Mouse (Mus musculus) kidney, adult 11 months (tissue): ENCODE data around the gene Il23a.
"Not testable (repeated sequence)": the region's sequence is repeated elsewhere in the genome, so short reads cannot be mapped to it uniquely, and the experiment has no call there.

Experiments used
- DNase-seq: peaks from one replicate; pipeline ENCODE4 v3.0.0; 2022

Il23a gene

DNA sequence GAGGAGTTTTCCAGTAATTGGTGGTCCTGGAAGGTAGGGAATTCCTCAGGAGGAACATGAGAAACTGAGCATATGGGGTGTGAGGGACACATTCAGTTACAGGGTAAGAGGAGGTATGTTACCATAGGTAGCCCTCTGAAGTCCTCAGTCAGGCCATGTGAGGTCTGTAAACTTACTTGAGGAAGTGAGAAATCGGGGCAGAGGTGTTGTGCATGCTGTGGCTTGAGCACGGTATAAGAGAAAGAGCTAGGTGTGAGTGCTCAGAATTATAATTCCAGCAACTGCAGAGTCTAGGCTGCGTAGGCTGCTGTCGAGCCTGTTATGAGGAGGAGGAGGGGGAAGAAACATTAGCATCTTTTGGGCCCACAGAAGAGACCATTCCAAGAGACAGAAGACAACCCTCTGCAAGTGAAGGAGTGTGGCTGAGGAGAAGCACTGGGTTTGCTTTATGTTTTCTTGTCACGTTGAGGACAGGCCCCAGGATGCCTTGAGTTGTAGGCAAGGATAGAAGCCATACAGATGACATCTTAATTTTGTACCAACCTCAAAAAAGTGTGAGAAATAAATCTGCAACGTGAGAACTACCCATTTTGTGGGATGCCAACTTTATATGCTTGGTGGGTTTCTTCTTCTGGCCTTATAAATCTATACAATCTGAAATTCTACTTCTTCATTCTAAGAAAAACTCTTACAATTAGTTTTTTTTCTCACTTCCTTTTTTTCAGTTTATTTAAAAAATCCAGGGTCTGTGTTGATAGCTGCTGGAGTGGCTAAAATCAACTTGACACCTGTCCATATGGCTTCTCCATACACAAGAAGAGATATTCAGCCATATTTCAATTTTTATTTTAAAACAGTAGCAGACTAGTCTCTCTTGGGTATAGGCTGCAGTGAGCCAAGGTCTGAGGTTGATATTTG is 34.9 kb downstream of the Il23a start:
- no peak for DNase-seq

DNA sequence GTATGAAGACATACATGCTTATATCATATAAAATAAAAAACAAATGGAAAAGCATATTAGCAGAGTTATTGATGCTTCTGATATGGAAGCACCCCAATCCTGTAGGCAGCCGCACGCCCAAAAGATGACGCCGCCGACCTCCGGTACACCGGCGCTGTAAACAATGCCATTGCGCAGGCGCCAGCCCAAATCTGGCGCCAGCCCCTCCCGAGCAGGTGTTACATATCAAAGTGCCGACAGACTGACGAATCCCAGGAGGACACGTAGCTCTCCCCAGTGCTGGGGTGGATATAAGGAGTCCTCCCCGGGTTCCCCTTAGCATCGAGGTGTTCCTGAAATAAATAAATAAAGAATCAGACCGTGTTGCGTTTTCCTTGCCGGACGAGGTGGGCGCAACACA is 36.3 kb downstream of the Il23a start:
- no peak for DNase-seq

DNA sequence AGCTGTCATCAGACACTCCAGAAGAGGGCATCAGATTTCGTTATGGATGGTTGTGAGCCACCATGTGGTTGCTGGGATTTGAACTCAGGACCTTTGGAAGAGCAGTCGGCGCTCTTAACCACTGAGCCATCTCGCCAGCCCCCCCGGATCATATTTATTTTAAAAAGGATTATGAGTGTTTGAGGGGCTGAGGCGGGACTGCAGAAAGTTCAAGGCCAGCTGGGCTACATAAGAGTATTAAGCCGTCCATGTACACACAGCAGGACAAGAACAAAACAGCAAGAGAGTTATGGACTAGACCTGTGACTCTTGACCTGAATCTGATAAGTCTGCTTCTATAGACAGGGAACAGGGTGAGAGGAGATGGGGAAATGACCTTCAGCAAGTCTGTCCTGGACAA is 38.2 kb downstream of the Il23a start:
- not testable (repeated sequence) for DNase-seq

DNA sequence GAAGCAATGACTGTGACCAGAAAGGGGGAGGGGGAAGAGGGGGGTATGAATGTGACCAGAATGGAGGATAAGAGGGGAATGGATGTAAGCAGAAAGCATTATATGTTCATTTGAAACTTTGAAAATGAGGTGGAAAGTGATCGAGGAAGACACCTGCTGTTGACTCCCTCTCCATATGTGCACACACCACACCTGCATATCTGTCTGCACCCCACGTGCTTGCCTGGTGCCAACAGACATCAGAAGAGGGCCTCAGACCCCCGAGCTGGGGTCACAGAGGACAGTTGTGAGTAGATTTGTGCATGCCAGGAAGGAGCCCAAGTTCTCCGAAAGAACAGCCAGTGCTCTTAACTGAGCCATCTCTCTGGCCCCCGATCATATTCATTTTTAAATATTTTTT is 38.6 kb downstream of the Il23a start:
- DNase-seq: no peak

DNA sequence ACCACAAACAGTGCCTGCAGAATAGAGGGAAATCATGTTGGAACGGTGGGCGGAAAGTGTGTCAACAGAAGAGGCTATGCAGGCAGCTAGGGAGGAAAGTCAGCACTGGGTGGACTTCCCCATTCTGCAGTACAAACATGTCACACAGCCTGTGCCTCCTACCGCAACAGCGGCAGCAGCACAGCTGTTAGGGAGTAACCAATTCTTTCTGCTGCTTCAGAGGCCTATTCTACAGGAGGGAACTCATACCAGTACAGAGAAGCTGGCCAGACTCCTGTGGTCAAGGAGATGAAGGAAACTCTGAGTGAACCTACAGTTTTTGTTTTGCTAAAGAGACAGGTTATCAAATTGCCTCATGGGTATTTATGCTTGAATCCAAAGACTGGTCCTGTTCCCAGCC is 39.6 kb downstream of the Il23a start:
- no peak for DNase-seq

DNA sequence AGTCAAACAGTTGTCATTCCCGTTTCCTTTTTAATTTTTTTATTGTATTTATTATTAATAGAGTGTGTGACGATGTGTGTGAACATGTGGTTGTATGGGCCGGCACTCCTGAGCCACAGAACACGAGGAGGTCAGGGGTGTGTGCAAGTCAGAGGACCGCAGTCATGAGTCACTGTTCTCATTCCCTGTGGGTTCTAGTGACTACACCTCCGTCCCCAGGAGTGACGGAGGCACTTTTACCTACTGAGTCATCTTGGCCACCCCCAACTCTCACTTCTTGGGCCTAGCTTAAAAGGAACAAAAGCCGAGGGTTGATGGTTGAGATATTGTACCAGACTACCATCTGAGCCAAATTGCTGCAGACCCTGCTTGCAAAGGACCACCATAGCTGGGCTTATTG is 42.2 kb downstream of the Il23a start:
- DNase-seq: no peak

DNA sequence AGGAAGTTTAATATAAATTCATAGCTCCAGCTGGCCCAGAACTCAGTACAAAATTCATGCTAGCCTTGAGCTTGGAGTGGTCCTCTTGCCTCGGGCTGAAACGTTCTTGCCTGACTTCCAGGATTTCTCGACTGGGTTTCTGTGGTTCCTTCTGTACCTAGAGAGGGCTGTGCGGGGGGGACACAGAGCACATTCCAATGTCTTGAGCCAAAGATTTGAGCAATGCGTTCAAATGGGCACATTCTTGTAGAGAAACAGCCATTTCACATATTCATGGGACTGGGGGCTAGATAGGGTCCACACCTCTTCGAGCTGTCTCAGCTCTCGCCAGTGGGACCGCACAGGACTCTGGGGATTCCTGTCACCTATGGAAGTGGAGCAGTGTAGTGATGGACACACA is 42.6 kb downstream of the Il23a start:
- no peak for DNase-seq

DNA sequence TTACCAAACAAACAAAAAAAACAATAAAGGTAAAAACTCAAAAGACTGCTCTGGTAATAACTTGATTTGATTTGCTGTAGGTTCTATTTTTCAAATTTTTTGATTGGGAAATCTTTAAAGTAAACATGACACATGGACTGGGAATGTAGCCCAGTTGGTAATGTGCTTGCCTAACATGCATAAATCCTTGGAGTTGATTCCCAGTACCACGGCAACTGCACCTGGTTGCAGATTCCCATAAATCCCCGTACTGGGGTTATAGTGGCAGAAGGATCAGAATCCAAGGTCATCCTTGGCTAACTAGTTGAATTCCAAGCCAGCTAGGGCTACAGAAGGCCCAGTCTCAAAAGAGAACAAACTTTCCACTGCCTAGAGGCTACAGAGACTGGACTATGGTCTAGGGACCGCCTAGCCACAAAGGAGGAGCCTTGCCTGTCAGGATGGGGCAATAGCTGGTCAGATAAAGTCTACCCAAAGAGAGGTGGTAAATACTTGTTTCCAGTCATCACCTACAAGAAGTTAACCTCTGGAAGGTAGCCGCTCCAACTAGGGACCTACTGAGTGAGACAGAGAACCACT is 44.8 kb downstream of the Il23a start, which contains the start of gene Apon:
Apon (plus strand) TSS at position 420 of the 579 bp plus-strand sequence.
- no peak for DNase-seq

DNA sequence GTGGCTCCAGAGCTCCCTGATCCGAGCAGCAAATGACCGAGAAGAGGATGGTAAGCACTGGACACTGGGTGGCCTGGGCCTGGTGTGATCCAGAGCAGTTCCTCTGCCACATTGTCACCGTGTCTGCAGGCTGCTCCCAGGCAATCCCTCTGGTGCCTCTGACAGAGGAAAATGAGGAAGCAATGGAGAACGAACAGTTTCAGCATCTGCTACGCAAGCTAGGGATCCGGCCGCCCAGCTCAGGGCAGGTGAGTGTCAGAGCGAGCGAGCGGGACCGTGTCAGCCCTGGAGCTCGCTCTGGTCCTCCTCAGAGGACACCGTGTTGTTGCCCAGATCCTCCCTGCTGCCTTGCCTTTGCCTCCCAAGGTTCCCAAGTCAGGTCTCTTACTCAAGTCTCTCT is 48.0 kb downstream of the Il23a start:
- no peak for DNase-seq

DNA sequence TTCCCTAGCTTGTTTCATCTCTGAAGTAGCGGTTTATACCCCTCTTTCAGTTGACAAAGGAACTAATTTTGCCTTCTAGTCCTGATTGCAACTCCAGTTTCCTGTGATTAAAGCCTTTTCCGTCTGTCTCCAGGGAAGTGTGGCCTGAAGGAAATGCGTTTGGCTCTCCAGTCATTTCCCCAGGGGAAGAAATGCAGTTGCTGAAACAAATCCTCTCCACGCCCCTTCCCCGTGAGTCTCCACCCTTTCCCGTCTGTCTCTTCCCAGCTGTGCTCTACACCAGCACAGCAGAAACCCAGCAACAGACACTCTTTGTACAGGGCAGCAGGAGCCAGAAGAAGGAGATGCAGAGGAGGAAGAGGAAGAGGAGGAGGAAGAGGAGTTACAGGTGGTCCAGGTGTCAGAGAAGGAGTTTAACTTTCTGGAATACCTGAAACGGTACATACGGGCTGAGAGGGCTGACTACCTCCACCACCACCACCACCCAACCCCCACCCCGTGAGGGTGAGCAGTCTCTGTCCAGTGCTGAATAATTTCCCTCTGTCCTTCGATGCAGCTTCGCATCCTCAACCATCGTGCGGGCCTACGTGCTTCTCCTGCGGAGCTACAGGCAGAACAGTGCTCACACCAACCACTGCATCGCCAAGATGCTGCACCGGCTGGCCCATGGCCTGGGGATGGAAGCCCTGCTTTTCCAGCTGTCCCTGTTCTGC is 51.4 kb downstream of the Il23a start:
- peak; percentile 57 for DNase-seq
